Mouse (Mus musculus) embryonic facial prominence, embryonic 12.5 days (tissue): ENCODE measurements around the gene Psmc6. TPM values are rescaled to one million over a fixed set of nuclear protein-coding genes. Genes with fewer than 3 reads are reported as not detected.
A peak's percentile ranks its signal among the peaks of the same experiment; 100 is the strongest.

ENCODE experiments used
- ATAC-seq: fragments of 200-750 bp; cut with Nextera tagmentation; 2 replicates; pipeline ENCODE4 v1.8.0; 2017; ENCODE audit not compliant: insufficient number of reproducible peaks, insufficient read depth, low FRiP score, low TSS enrichment
- H3K27ac ChIP-seq: fragments of 300-500 bp; sonication (generic); 2 replicates; pipeline ENCODE4 v1.5.1; 2016; ENCODE audit warnings: mild to moderate bottlenecking
- H3K27me3 ChIP-seq: fragments of 300-500 bp; sonication (generic); 2 replicates; pipeline ENCODE4 v1.6.1; 2016; ENCODE audit warnings: mild to moderate bottlenecking, moderate library complexity
- H3K36me3 ChIP-seq: fragments of 300-500 bp; sonication (generic); 2 replicates; pipeline ENCODE4 v1.6.1; 2016; ENCODE audit warnings: mild to moderate bottlenecking
- H3K4me1 ChIP-seq: fragments of 300-500 bp; sonication (generic); 2 replicates; pipeline ENCODE4 v1.6.1; 2016
- H3K4me2 ChIP-seq: fragments of 300-500 bp; sonication (generic); replicated peaks from 2 replicates; pipeline ENCODE4 v1.6.1; 2016; ENCODE audit warnings: mild to moderate bottlenecking, moderate library complexity
- H3K4me3 ChIP-seq: fragments of 300-500 bp; sonication (generic); 2 replicates; pipeline ENCODE4 v1.5.1; 2016; ENCODE audit warnings: mild to moderate bottlenecking
- H3K9ac ChIP-seq: fragments of 300-500 bp; sonication (generic); 2 replicates; pipeline ENCODE4 v1.6.1; 2016; ENCODE audit warnings: mild to moderate bottlenecking, moderate library complexity
- H3K9me3 ChIP-seq: fragments of 300-500 bp; sonication (generic); 2 replicates; pipeline ENCODE4 v1.6.1; 2016; ENCODE audit warnings: mild to moderate bottlenecking, moderate library complexity
- WGBS: fragments of 180-500 bp; shearing (Covaris S2); methylation state at CpG from one replicate; pipeline ENCODE4 v1.1.7; 2016; 5-methylcytosine and 5-hydroxymethylcytosine counted together
- polyA plus RNA-seq: library from polyadenylated mRNA; unstranded; fragments of >200 nt; fragmentation: Nextera tagmentation; extraction: Ambion mirVana; gene quantifications from 2 replicates; pipeline ENCODE4 v1.2.1, GENCODE M21; 2016

Psmc6 gene
- 185 TPM in 2 replicates for polyA plus RNA-seq

DNA sequence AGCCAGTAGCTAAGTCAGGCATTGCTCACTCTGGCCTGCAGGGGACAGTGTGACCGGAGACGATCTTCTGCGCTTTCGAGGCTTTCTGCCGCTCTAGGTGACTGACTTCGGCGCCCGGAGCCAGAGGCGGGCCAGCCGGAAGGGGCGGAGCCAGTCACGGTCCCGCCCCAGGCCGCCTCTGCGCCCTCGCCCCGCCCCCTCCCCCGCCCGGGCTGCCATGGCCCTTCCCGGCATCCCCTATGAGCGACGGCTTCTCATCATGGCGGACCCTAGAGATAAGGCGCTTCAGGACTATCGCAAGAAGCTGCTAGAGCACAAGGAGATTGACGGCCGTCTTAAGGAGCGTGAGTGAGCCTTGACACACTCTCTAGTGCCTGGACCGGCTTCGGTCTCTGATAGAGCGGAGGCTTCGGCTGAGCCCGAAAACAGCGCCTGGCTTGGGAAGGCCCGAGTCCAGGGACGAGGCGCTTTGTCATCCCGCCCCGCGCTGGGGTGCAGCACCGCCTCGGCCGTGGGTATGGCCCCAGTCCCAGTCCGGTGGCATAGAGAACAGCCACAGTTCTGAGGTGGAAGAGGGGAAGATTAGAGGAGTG, at the start of gene Psmc6:
TSS of gene Psmc6 (plus strand) at position 200 of the 593 bp plus-strand sequence.
- H3K4me1 ChIP-seq, result peaks cover 8% of the 10 kb centered on the region; the same call in 1 of the 2 replicates
- peak within 1 kb of the TSS; percentile 55 for H3K4me2 ChIP-seq
- H3K27me3 ChIP-seq, result no peaks in the 10 kb centered on the region
- H3K9ac ChIP-seq, result peak within 1 kb of the TSS; percentile 88
- H3K9me3 ChIP-seq, result no peaks in the 10 kb centered on the region
- peak; percentile 94 for ATAC-seq
- under 1% methylated on average over 44 of the region's 44 CpGs for WGBS
- peaks cover 17% of the 10 kb centered on the region for H3K36me3 ChIP-seq
- peak within 1 kb of the TSS; percentile 85 for H3K27ac ChIP-seq
- H3K4me3 ChIP-seq, result peak within 1 kb of the TSS; percentile 89

DNA sequence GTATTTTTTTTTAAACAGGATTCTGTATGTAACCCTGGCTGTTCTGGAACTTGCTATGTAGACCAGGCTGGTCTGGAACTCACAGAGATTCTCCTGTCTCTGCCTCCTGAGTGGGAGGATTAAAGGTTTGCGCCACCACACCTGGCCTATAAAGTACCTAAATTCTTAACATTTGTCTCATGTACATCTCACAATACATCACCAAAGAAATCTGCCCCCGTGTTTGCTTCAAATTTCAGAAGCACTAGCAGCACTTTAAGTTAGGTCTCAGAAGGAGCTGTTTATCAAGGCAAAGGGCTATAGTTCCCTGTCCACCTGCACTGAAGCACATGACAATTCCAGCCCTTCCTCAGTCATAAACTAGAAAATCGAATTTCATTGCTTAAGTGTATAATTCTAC, 47.5 kb upstream of the Psmc6 start:
- Histone ChIP-seq H3K36me3 (peaks cover 4% of the 10 kb centered on the region; the same call in 1 of the 2 replicates), H3K9ac (no peak overlapping the region), H3K27ac (no peak overlapping the region), H3K27me3 (no peaks in the 10 kb centered on the region), H3K4me1 (no peaks in the 10 kb centered on the region), H3K9me3 (no peaks in the 10 kb centered on the region), H3K4me2 (no peak overlapping the region), H3K4me3 (no peak overlapping the region)
- ATAC-seq, result no peak
- 87% methylated on average over 3 of the region's 3 CpGs for WGBS

DNA sequence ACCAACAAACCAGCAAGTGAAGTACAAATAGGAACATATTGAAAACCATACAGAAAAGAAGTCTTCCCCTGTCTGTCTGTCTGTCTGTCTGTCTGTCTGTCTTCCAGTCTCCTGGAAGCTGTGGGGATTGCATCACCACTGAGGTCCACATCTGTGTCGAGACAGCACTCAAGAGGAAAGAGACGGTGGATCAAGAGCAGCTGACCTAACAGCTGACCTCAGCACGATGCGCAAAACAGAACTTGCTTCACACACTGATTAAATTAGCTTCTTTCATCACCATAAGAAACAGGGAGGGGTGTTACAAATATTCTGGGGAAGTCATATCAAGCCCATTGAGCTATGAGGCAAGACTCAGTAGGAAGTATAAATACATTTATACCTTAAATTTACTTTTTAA, 38.0 kb upstream of the Psmc6 start:
- Histone ChIP-seq H3K4me2 (no peak overlapping the region), H3K9ac (no peak overlapping the region), H3K36me3 (peaks cover 9% of the 10 kb centered on the region), H3K27ac (no peak overlapping the region), H3K9me3 (no peaks in the 10 kb centered on the region), H3K4me3 (no peak overlapping the region), H3K27me3 (no peaks in the 10 kb centered on the region), H3K4me1 (no peaks in the 10 kb centered on the region)
- 61% methylated on average over 4 of the region's 4 CpGs for WGBS
- no peak for ATAC-seq

DNA sequence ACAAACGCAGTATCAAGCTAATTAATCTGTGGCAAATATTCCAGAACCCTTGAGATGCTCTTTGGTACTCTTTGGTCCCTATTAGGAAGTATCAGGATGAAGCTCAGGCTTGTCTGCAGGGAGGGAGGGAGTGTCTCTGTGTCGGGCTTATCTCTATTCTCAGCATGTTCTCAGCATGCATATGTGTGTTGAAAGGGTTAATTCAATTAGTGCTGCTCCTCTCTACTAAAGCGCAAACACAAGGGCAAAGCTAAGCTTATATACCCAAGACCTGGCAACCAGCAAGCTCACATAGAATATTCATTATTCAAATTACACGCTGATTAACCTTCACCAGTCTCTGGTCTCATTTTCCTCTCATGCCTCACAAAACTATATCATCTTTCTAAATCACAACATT, 25.6 kb upstream of the Psmc6 start:
- no peak for ATAC-seq
- peaks cover 13% of the 10 kb centered on the region; the same call in 1 of the 2 replicates for H3K36me3 ChIP-seq
- H3K27me3 ChIP-seq, result no peaks in the 10 kb centered on the region
- H3K9me3 ChIP-seq, result no peaks in the 10 kb centered on the region
- no peak overlapping the region for H3K4me3 ChIP-seq
- WGBS, result 64% methylated on average over 4 of the region's 4 CpGs
- H3K9ac ChIP-seq, result no peak overlapping the region
- no peak overlapping the region for H3K27ac ChIP-seq
- no peak overlapping the region for H3K4me2 ChIP-seq
- no peaks in the 10 kb centered on the region for H3K4me1 ChIP-seq

DNA sequence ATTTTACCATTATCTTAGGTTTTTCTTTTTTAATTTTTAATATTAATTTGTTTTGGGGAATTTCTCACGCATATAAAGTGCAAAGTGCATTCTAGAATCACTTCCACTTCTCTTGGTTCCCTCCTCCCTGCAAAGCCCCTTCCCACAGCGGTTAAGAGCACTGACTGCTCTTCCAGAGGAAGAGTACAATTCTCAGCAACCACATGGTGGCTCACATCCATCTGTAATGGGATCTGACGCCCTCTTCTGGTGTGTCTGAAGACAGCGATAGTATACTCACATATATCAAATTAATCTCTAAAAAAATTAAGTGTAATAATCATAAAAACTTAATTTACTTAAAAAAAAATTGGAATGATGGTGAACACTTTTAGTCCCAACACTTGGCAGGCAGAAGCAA, 25.2 kb upstream of the Psmc6 start:
- H3K4me2 ChIP-seq, result no peak overlapping the region
- peaks cover 8% of the 10 kb centered on the region; the same call in 1 of the 2 replicates for H3K36me3 ChIP-seq
- no peak overlapping the region for H3K27ac ChIP-seq
- no peak overlapping the region for H3K4me3 ChIP-seq
- 72% methylated on average over 4 of the region's 4 CpGs for WGBS
- no peaks in the 10 kb centered on the region for H3K9me3 ChIP-seq
- H3K27me3 ChIP-seq, result no peaks in the 10 kb centered on the region
- no peak for ATAC-seq
- no peak overlapping the region for H3K9ac ChIP-seq
- no peaks in the 10 kb centered on the region for H3K4me1 ChIP-seq

DNA sequence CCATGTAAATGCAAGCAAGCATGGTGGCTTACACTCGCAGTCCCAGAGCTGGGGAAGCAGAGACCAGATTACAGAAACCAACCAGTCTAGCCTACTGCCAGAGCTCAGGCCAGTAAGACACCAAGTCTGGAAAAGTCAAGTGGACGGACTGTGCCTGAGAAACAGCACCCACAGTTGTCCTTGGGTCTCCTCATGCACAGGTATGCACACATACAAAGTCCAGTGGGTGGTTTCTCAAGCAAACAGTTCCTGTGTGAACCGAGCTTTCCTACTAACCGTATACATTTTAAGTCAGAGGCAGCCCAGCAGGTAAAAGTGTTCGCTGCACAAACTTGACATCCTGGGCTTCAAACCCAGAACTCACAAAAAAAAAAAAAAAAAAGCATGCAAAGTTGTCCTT, 23.7 kb upstream of the Psmc6 start:
- Histone ChIP-seq H3K4me2 (no peak overlapping the region), H3K36me3 (0 out of 2 replicates have a peak, but pooled peaks cover 3% of the 10 kb centered on the region), H3K27me3 (no peaks in the 10 kb centered on the region), H3K4me1 (no peaks in the 10 kb centered on the region), H3K4me3 (no peak overlapping the region), H3K9ac (no peak overlapping the region), H3K27ac (no peak overlapping the region), H3K9me3 (no peaks in the 10 kb centered on the region)
- no peak for ATAC-seq
- 88% methylated on average over 5 of the region's 5 CpGs for WGBS

DNA sequence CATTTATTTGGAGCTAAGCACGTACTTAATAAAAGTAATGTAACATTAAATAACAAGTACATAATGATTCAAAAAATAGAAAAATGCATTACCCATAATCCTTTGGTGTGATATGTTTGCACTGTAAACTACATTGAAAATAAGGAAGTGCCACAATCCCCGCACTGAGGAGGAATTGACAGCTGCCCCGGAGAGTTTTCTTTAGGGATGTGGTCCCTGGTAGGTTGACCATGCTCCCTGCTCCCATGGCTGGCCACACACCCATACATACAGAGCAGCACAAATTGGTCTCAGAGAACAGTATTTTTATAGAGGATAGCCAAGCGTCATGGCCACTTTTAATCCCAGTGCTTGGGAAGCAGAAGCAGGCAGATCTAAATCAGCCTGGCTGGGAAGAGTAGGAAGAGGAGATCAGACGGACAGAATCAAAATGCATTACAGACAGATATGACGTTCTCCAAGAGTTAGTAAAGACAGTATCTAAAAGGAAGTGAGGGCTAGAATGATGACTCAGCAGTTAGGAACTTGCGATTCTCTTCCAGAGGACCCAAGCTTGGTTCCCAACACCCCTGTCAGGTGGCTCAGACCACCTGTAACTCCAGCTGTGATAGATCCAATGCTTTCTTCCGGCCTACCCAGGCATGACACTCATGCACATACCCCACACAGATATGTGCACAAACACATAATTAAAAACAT, 21.8 kb upstream of the Psmc6 start:
- Histone ChIP-seq H3K4me2 (no peak overlapping the region), H3K27ac (no peak overlapping the region), H3K4me3 (no peak overlapping the region), H3K9ac (no peak overlapping the region), H3K36me3 (0 out of 2 replicates have a peak, but pooled peaks cover 3% of the 10 kb centered on the region), H3K27me3 (no peaks in the 10 kb centered on the region), H3K4me1 (no peaks in the 10 kb centered on the region), H3K9me3 (no peaks in the 10 kb centered on the region)
- no peak for ATAC-seq
- 84% methylated on average over 8 of the region's 8 CpGs for WGBS

DNA sequence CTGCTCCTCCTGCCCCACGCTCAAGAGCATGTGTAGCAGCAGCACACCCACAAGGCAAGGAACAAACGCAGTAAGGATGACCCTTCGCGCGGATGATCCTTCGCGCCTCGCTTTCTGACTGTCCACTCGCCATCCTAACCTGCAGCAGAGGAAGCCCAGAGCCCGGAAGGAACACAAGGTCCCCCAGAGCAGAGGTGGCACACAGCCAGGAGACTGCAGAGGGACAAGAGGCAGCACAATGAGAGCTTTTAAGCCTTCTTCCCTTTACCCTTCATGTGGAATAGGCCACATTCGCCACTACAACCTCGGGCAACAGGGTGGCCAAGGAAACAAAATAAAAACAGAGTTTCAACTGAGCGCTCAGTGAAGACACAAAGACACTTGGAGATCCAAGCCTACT, 19.9 kb upstream of the Psmc6 start:
- H3K4me2 ChIP-seq, result no peak overlapping the region
- H3K9me3 ChIP-seq, result no peaks in the 10 kb centered on the region
- no peak for ATAC-seq
- H3K4me1 ChIP-seq, result no peaks in the 10 kb centered on the region
- no peak overlapping the region for H3K4me3 ChIP-seq
- WGBS, result 93% methylated on average over 13 of the region's 13 CpGs
- H3K27me3 ChIP-seq, result no peaks in the 10 kb centered on the region
- H3K27ac ChIP-seq, result no peak overlapping the region
- H3K9ac ChIP-seq, result no peak overlapping the region
- H3K36me3 ChIP-seq, result 0 out of 2 replicates have a peak, but pooled peaks cover 3% of the 10 kb centered on the region

DNA sequence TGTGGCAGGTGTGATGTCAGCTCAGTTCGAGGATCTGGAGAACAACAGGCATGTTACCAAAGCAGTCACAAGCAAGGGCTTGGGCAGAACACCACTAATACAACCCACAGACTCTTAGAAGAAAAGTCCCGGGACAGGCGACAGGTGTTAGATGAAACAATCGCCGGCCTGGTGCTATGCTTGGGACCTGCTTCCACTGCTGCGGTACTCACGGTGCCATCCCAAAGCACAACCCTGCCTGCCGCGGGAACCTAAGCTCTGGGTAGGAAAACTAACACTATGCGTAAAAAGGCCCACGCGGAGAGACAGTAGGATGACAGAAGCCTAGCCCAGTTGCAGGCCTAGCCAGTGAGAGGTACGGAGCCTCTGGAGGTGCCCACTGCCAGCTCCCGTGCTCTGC, 19.5 kb upstream of the Psmc6 start:
- Histone ChIP-seq H3K36me3 (0 out of 2 replicates have a peak, but pooled peaks cover under 1% of the 10 kb centered on the region), H3K4me3 (no peak overlapping the region), H3K9me3 (no peaks in the 10 kb centered on the region), H3K4me1 (no peaks in the 10 kb centered on the region), H3K27ac (no peak overlapping the region), H3K27me3 (no peaks in the 10 kb centered on the region), H3K9ac (no peak overlapping the region), H3K4me2 (no peak overlapping the region)
- no peak for ATAC-seq
- WGBS, result 91% methylated on average over 14 of the region's 14 CpGs

DNA sequence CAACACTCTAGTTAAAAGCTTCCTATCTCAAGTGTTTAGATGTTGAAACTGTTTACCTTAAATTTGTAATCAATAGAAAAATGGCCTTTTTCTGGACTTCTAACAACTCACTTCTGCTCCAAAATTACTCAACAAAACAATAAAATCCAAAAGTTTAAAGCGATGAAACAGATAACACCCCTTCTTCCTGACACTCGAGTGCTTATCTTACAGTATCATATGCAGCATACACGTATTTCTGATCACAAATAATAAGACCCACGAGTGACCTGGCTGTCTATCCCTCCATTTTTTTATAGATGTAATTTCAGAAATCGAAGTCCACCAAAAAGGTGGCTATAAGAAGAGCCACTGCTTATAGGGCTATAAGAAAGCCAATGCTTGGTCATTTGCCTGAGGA, 12.7 kb upstream of the Psmc6 start:
- no peak for ATAC-seq
- peak overlapping the region; percentile 78 for H3K4me3 ChIP-seq
- H3K9me3 ChIP-seq, result no peaks in the 10 kb centered on the region
- no peak overlapping the region for H3K9ac ChIP-seq
- H3K27ac ChIP-seq, result no peak overlapping the region
- H3K36me3 ChIP-seq, result no peaks in the 10 kb centered on the region
- H3K4me1 ChIP-seq, result 0 out of 2 replicates have a peak, but pooled peaks cover 7% of the 10 kb centered on the region
- H3K27me3 ChIP-seq, result no peaks in the 10 kb centered on the region
- WGBS, result 79% methylated on average over 5 of the region's 5 CpGs
- peak overlapping the region; percentile 72 for H3K4me2 ChIP-seq

DNA sequence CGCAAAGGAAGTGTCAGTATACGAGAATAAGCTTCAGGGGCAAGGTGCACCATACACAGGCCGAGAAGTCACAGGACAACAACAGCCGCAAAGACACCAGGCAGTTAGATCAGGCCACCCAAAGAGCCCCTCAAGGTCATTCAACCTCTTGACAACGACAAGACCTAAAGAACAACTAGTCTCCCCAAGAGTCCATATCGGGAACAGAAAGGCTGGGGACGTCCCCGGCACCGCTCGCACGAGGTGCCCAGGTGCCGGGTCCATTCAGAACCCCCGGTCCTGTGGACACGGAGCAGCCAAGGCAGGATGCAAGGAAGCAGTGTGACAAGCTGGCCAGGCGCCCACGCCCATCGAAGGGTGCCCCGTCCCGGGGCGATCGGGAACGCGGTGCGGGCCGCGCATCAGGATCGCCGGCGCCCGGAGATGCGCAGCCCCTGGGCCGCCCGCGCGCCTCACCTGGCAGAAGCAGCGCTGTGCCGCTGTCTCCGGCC, 11.6 kb upstream of the Psmc6 start:
- Histone ChIP-seq H3K27ac (peak overlapping the region; percentile 86), H3K4me3 (peak overlapping the region; percentile 78), H3K9me3 (no peaks in the 10 kb centered on the region), H3K9ac (peak overlapping the region; percentile 93), H3K4me1 (0 out of 2 replicates have a peak, but pooled peaks cover 7% of the 10 kb centered on the region), H3K27me3 (no peaks in the 10 kb centered on the region), H3K4me2 (peak overlapping the region; percentile 72), H3K36me3 (no peaks in the 10 kb centered on the region)
- ATAC-seq, result peak; percentile 6
- WGBS, result 0% methylated on average over 24 of the region's 38 CpGs
